Mouse (Mus musculus) telencephalon, adult 2 months (tissue): ENCODE results near the gene Onecut1.

Experiments used
- DNase-seq: peaks from one replicate; pipeline ENCODE4 v3.0.0-alpha.2; 2011; ENCODE audit warnings: low read depth, low spot score

Onecut1 gene

GRCm38 (mm10) chr9:74860461-74860860, 1.3 kb upstream of the Onecut1 start:
- DNase-seq = no peak

GRCm38 (mm10) chr9:74862096-74862780, 517 bp downstream of the Onecut1 start:
- no peak for DNase-seq

- DNase-seq = no peak
These were observed 1.3 kb downstream of the Onecut1 start for GRCm38 (mm10) chr9:74862783-74863654.

GRCm38 (mm10) chr9:74863655-74864443, 2.1 kb downstream of the Onecut1 start:
- DNase-seq = no peak

- DNase-seq = no peak
These were observed 2.8 kb downstream of the Onecut1 start for GRCm38 (mm10) chr9:74864471-74864870.

- DNase-seq = no peak
These were observed 5.0 kb downstream of the Onecut1 start for GRCm38 (mm10) chr9:74866596-74867313.

- peak; percentile 50 for DNase-seq
These were observed 6.0 kb downstream of the Onecut1 start for GRCm38 (mm10) chr9:74867641-74868205.

GRCm38 (mm10) chr9:74868336-74868950, 6.7 kb downstream of the Onecut1 start:
- DNase-seq = no peak

- peak; percentile 33 for DNase-seq
These were observed 9.4 kb downstream of the Onecut1 start for GRCm38 (mm10) chr9:74870960-74871688.

- no peak for DNase-seq
These were observed 14.6 kb downstream of the Onecut1 start for GRCm38 (mm10) chr9:74876328-74876727.

GRCm38 (mm10) chr9:74877709-74878108, 16.0 kb downstream of the Onecut1 start:
- DNase-seq = no peak

- DNase-seq = no peak
These were observed 26.1 kb downstream of the Onecut1 start for GRCm38 (mm10) chr9:74887866-74888265.

GRCm38 (mm10) chr9:74896742-74897141, 35.0 kb downstream of the Onecut1 start:
- DNase-seq = no peak

- DNase-seq = no peak
These were observed 35.8 kb downstream of the Onecut1 start for GRCm38 (mm10) chr9:74897375-74897982.

GRCm38 (mm10) chr9:74900141-74900540, 38.4 kb downstream of the Onecut1 start:
- DNase-seq = no peak

- DNase-seq = peak; percentile 44
These were observed 43.3 kb downstream of the Onecut1 start for GRCm38 (mm10) chr9:74904866-74905508.

- no peak for DNase-seq
These were observed 45.2 kb downstream of the Onecut1 start for GRCm38 (mm10) chr9:74906951-74907350.

- DNase-seq = no peak
These were observed 47.5 kb downstream of the Onecut1 start for GRCm38 (mm10) chr9:74909245-74909644.

- no peak for DNase-seq
These were observed 48.6 kb downstream of the Onecut1 start for GRCm38 (mm10) chr9:74910226-74910759.
